Mouse (Mus musculus): ENCODE data around the gene Lat. TPM values are rescaled to one million over a fixed set of nuclear protein-coding genes. Genes with fewer than 3 reads are reported as not detected.

Lat gene
- polyA plus RNA-seq, 1 experiment: 11.8 TPM

DNA sequence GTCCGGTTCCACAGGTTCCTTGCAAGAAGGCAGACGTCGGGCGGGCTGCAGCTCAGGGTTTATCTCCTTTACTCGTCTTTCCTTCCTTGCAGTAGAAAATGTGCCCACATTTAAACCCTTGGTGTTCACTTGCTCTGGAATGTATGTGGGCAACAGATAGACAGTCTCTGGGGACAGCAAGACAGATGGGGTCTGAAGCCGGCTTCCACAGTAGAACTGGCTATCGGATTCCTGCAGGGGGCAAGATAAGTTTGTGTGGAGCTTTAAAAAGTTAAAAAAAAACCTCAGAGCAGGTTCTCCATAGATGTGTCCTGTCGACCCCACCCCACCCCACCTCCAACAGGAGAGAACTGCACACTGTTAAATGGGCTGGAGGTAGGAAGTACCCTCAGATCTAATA, 21.1 kb downstream of the Lat start:
- H3K4me3 ChIP-seq (ENCODE audit: insufficient read depth, low read depth, low read length): no peak overlapping the region
- no peak for DNase-seq
- H3K4me1 ChIP-seq (ENCODE audit: control insufficient read depth, insufficient read depth, low read length): no peaks in the 10 kb centered on the region
- H3K27me3 ChIP-seq (replicated peaks; ENCODE audit: control insufficient read depth, insufficient read depth, low read length): no peaks in the 10 kb centered on the region
- no peaks in the 10 kb centered on the region for H3K36me3 ChIP-seq (ENCODE audit: control insufficient read depth, insufficient read depth, low read length)
- 69% methylated on average over 8 of the region's 8 CpGs for WGBS
- no peak overlapping the region for H3K27ac ChIP-seq (ENCODE audit: insufficient read depth, low read depth, low read length)
- TF ChIP-seq CTCF (conservative IDR thresholded peaks at IDR 0.05; ENCODE audit: insufficient read depth, insufficient read length, low read depth, low read length) (no peak), POLR2A (IDR thresholded peaks at IDR 0.05; ENCODE audit: low read depth, low read length) (no peak)

DNA sequence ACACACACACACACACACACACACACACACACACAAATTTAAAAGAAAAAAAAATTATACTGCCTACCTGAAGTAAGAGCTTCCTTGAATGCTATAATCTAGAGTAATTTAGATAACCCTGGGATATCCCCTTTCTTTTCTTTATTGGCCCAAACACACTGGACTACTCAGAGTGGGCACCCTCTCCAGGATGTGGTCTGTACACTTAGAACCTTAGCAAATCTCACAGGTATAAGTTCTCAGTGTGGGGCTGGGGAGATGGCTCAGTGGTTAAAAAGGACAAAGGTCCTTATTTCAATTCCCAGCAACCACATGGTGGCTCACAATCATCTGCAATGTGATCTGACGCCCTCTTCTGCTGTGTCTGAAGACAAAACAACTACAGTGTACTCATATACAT, 22.3 kb downstream of the Lat start:
- no peak overlapping the region for H3K27ac ChIP-seq (ENCODE audit: insufficient read depth, low read depth, low read length)
- H3K4me3 ChIP-seq (ENCODE audit: insufficient read depth, low read depth, low read length): no peak overlapping the region
- 32% methylated on average over 1 of the region's 1 CpGs for WGBS
- H3K36me3 ChIP-seq (ENCODE audit: control insufficient read depth, insufficient read depth, low read length): no peaks in the 10 kb centered on the region
- no peak for TF ChIP-seq CTCF (conservative IDR thresholded peaks at IDR 0.05; ENCODE audit: insufficient read depth, insufficient read length, low read depth, low read length)
- TF ChIP-seq POLR2A (IDR thresholded peaks at IDR 0.05; ENCODE audit: low read depth, low read length): no peak
- no peaks in the 10 kb centered on the region for H3K27me3 ChIP-seq (replicated peaks; ENCODE audit: control insufficient read depth, insufficient read depth, low read length)
- H3K4me1 ChIP-seq (ENCODE audit: control insufficient read depth, insufficient read depth, low read length): no peaks in the 10 kb centered on the region
- no peak for DNase-seq

- Histone ChIP-seq H3K4me3 (ENCODE audit: insufficient read depth, low read depth, low read length) (no peak overlapping the region), H3K27me3 (replicated peaks; ENCODE audit: control insufficient read depth, insufficient read depth, low read length) (no peaks in the 10 kb centered on the region), H3K27ac (ENCODE audit: insufficient read depth, low read depth, low read length) (no peak overlapping the region), H3K4me1 (ENCODE audit: control insufficient read depth, insufficient read depth, low read length) (no peaks in the 10 kb centered on the region), H3K36me3 (ENCODE audit: control insufficient read depth, insufficient read depth, low read length) (no peaks in the 10 kb centered on the region)
- 62% methylated on average over 3 of the region's 3 CpGs for WGBS
- no peak for TF ChIP-seq POLR2A (IDR thresholded peaks at IDR 0.05; ENCODE audit: low read depth, low read length)
- no peak for TF ChIP-seq CTCF (conservative IDR thresholded peaks at IDR 0.05; ENCODE audit: insufficient read depth, insufficient read length, low read depth, low read length)
- DNase-seq: no peak
Measured at GRCm38 (mm10) chr7:126345969-126346368, 23.4 kb downstream of the Lat start.

DNA sequence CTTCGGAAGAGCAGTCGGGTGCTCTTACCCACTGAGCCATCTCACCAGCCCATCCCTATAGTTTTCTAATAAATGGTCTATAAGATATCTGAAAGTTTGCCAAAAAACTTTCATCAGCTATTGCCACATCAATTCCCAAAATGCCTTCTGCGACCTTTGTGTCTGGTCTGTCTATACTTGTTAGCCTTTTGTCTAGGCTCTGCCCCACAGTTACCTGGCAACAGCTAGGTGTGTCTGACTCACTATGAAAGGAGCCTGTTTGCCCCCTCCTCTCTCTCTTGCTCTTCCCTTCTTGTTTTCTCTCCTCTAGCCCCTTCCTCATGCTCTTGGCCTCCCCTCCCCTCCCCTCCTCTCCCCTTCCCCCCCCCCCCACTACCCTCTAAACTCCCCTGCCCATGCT, 23.8 kb downstream of the Lat start:
- no peak overlapping the region for H3K4me3 ChIP-seq (ENCODE audit: insufficient read depth, low read depth, low read length)
- no peaks in the 10 kb centered on the region for H3K36me3 ChIP-seq (ENCODE audit: control insufficient read depth, insufficient read depth, low read length)
- no peaks in the 10 kb centered on the region for H3K27me3 ChIP-seq (replicated peaks; ENCODE audit: control insufficient read depth, insufficient read depth, low read length)
- no peak overlapping the region for H3K27ac ChIP-seq (ENCODE audit: insufficient read depth, low read depth, low read length)
- TF ChIP-seq POLR2A (IDR thresholded peaks at IDR 0.05; ENCODE audit: low read depth, low read length): no peak
- no peak for TF ChIP-seq CTCF (conservative IDR thresholded peaks at IDR 0.05; ENCODE audit: insufficient read depth, insufficient read length, low read depth, low read length)
- DNase-seq: no peak
- WGBS: 73% methylated on average over 3 of the region's 3 CpGs
- H3K4me1 ChIP-seq (ENCODE audit: control insufficient read depth, insufficient read depth, low read length): 0 out of 2 replicates have a peak, but pooled peaks cover 3% of the 10 kb centered on the region

GRCm38 (mm10) chr7:126340896-126341295, 28.5 kb downstream of the Lat start:
- DNase-seq: no peak
- Histone ChIP-seq H3K4me3 (ENCODE audit: insufficient read depth, low read depth, low read length) (no peak overlapping the region), H3K36me3 (ENCODE audit: control insufficient read depth, insufficient read depth, low read length) (no peaks in the 10 kb centered on the region), H3K27me3 (replicated peaks; ENCODE audit: control insufficient read depth, insufficient read depth, low read length) (no peaks in the 10 kb centered on the region), H3K4me1 (ENCODE audit: control insufficient read depth, insufficient read depth, low read length) (0 out of 2 replicates have a peak, but pooled peaks cover 6% of the 10 kb centered on the region), H3K27ac (ENCODE audit: insufficient read depth, low read depth, low read length) (no peak overlapping the region)
- TF ChIP-seq CTCF (conservative IDR thresholded peaks at IDR 0.05; ENCODE audit: insufficient read depth, insufficient read length, low read depth, low read length) (no peak), POLR2A (IDR thresholded peaks at IDR 0.05; ENCODE audit: low read depth, low read length) (no peak)
- WGBS: 41% methylated on average over 6 of the region's 6 CpGs

- peak; percentile 60 for DNase-seq
- Histone ChIP-seq H3K4me1 (ENCODE audit: control insufficient read depth, insufficient read depth, low read length) (0 out of 2 replicates have a peak, but pooled peaks cover 6% of the 10 kb centered on the region), H3K36me3 (ENCODE audit: control insufficient read depth, insufficient read depth, low read length) (no peaks in the 10 kb centered on the region), H3K27me3 (replicated peaks; ENCODE audit: control insufficient read depth, insufficient read depth, low read length) (no peaks in the 10 kb centered on the region), H3K27ac (ENCODE audit: insufficient read depth, low read depth, low read length) (no peak overlapping the region), H3K4me3 (ENCODE audit: insufficient read depth, low read depth, low read length) (no peak overlapping the region)
- 37% methylated on average over 6 of the region's 6 CpGs for WGBS
- TF ChIP-seq POLR2A (IDR thresholded peaks at IDR 0.05; ENCODE audit: low read depth, low read length) (no peak), CTCF (conservative IDR thresholded peaks at IDR 0.05; ENCODE audit: insufficient read depth, insufficient read length, low read depth, low read length) (no peak)
Measured at GRCm38 (mm10) chr7:126340206-126340618, 29.2 kb downstream of the Lat start.

DNA sequence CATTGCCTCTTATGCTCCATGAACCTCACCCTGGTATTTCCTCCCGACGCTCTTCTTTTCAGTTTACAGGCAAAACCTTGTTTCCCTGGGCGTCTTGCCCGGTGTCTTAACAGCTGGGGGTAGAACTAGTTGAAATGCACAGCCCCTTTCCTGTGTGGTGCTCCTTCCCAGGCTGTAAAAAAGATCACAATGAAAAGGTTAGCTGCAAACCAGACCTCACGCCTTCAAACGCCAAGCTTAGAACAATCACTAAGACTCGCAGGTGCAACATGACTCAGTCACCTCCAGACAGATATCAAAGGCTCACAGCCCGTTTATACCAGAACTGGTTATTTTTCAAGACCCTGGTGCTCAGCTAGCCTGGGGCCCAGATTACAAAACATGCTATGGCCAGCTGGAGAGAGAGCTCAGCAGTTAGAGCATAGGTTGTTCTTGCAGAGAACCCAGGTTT, 29.8 kb downstream of the Lat start:
- Histone ChIP-seq H3K4me1 (ENCODE audit: control insufficient read depth, insufficient read depth, low read length) (0 out of 2 replicates have a peak, but pooled peaks cover 6% of the 10 kb centered on the region), H3K27me3 (replicated peaks; ENCODE audit: control insufficient read depth, insufficient read depth, low read length) (no peaks in the 10 kb centered on the region), H3K27ac (ENCODE audit: insufficient read depth, low read depth, low read length) (no peak overlapping the region), H3K4me3 (ENCODE audit: insufficient read depth, low read depth, low read length) (no peak overlapping the region), H3K36me3 (ENCODE audit: control insufficient read depth, insufficient read depth, low read length) (no peaks in the 10 kb centered on the region)
- no peak for DNase-seq
- TF ChIP-seq POLR2A (IDR thresholded peaks at IDR 0.05; ENCODE audit: low read depth, low read length) (no peak), CTCF (conservative IDR thresholded peaks at IDR 0.05; ENCODE audit: insufficient read depth, insufficient read length, low read depth, low read length) (no peak)
- WGBS: 66% methylated on average over 8 of the region's 8 CpGs

All from kidney, adult 2 months (tissue).